In genomic region chr9:15866280-15867072, GRCm38 (mm10) we compare ENCODE assay signal across 27 mouse cellular contexts. TPM values are rescaled to one million over a fixed set of nuclear protein-coding genes. Genes with fewer than 3 reads are reported as not detected.
DNase-seq lines count a peak whose midpoint lies in the region; ATAC-seq and TF ChIP-seq lines count a peak whose summit lies in the region.
"Had no signal": no experiment of that assay in that cellular context is flagged by ENCODE, and none has a peak within 500 bp of the region (broad histone marks: within the 10 kb centered on the region; RNA-seq: fewer than 3 reads in every experiment).

No protein-coding gene starts in this region.

- no peaks in the 10 kb centered on the region for H3K36me3 ChIP-seq in forebrain, embryonic 14.5 days (ENCODE audit: control insufficient read depth, insufficient read depth, low read length)
- H3K36me3 ChIP-seq in forebrain, embryonic 16.5 days (ENCODE audit: control insufficient read depth, insufficient read depth): no peaks in the 10 kb centered on the region
- H3K36me3 ChIP-seq in midbrain, postnatal 0 days (ENCODE audit: insufficient read depth, low read length): no peaks in the 10 kb centered on the region
- H3K36me3 ChIP-seq in midbrain, embryonic 16.5 days (ENCODE audit: control insufficient read depth, insufficient read depth, low read length): no peaks in the 10 kb centered on the region
- no peaks in the 10 kb centered on the region for H3K36me3 ChIP-seq in hindbrain, embryonic 16.5 days (ENCODE audit: control insufficient read depth, insufficient read depth, low read length)
- no peaks in the 10 kb centered on the region for H3K36me3 ChIP-seq in neural tube, embryonic 14.5 days (ENCODE audit: control insufficient read depth, insufficient read depth, low read length)
- H3K36me3 ChIP-seq: forebrain, embryonic 15.5 days had no signal

- no peak overlapping the region for H3K4me3 ChIP-seq in forebrain, embryonic 14.5 days (ENCODE audit: low read depth, low read length)
- H3K4me3 ChIP-seq in forebrain, embryonic 16.5 days (replicated peaks; ENCODE audit: low read length): no peak overlapping the region
- no peak overlapping the region for H3K4me3 ChIP-seq in midbrain, postnatal 0 days (ENCODE audit: low read depth, low read length)
- H3K4me3 ChIP-seq in midbrain, embryonic 16.5 days (ENCODE audit: low read depth, low read length): no peak overlapping the region
- no peak overlapping the region for H3K4me3 ChIP-seq in hindbrain, embryonic 16.5 days (ENCODE audit: low read length)
- no peak overlapping the region for H3K4me3 ChIP-seq in neural tube, embryonic 14.5 days (ENCODE audit: low read depth, low read length)
- H3K4me3 ChIP-seq: forebrain, embryonic 15.5 days; gastrocnemius, adult 2 months; heart, adult 2 months had no signal

- peak; percentile 33 for DNase-seq in forebrain, embryonic 14.5 days (ENCODE audit: low spot score)
- DNase-seq in midbrain, postnatal 0 days (ENCODE audit: low spot score): peak; percentile 76
- DNase-seq in gastrocnemius, postnatal 4 days (ENCODE audit: low spot score in 2 of 2): no peak
- no peak for DNase-seq in urinary bladder, adult 18-20 months (ENCODE audit: low spot score in 2 of 2)
- DNase-seq: cerebellum, adult 9-10 months; gastrocnemius, adult 2 months; heart, adult 2 months; heart, postnatal 36 days; lung, adult 2 months; midbrain, embryonic 14.5 days; spleen, adult 18-20 months; thymus, postnatal 36 days had no signal

- no peak for ATAC-seq in forebrain, embryonic 14.5 days
- no peak for ATAC-seq in forebrain, embryonic 16.5 days
- ATAC-seq in midbrain, postnatal 0 days (ENCODE audit: low FRiP score): no peak
- no peak for ATAC-seq in midbrain, embryonic 16.5 days
- ATAC-seq in hindbrain, embryonic 16.5 days: peak; percentile 89
- peak; percentile 91 for ATAC-seq in neural tube, embryonic 14.5 days (ENCODE audit: low read depth)
- ATAC-seq: forebrain, embryonic 15.5 days; intestine, postnatal 0 days had no signal

- H3K27me3 ChIP-seq in forebrain, embryonic 14.5 days (replicated peaks; ENCODE audit: control insufficient read depth, insufficient read depth, low read length): no peaks in the 10 kb centered on the region
- no peaks in the 10 kb centered on the region for H3K27me3 ChIP-seq in forebrain, embryonic 16.5 days (replicated peaks; ENCODE audit: control insufficient read depth, insufficient read depth, low read length)
- no peaks in the 10 kb centered on the region for H3K27me3 ChIP-seq in midbrain, postnatal 0 days (ENCODE audit: insufficient read depth, low read length)
- no peaks in the 10 kb centered on the region for H3K27me3 ChIP-seq in midbrain, embryonic 16.5 days (ENCODE audit: control insufficient read depth, insufficient read depth, low read depth, low read length)
- H3K27me3 ChIP-seq in hindbrain, embryonic 16.5 days (replicated peaks; ENCODE audit: control insufficient read depth, insufficient read depth, low read length): no peaks in the 10 kb centered on the region
- no peaks in the 10 kb centered on the region for H3K27me3 ChIP-seq in neural tube, embryonic 14.5 days (ENCODE audit: control insufficient read depth, insufficient read depth, low read length)
- H3K27me3 ChIP-seq: forebrain, embryonic 15.5 days had no signal

- no peak overlapping the region for H3K9ac ChIP-seq in forebrain, embryonic 14.5 days (ENCODE audit: low read length)
- no peak overlapping the region for H3K9ac ChIP-seq in forebrain, embryonic 16.5 days (replicated peaks; ENCODE audit: low read depth, low read length)
- no peak overlapping the region for H3K9ac ChIP-seq in midbrain, postnatal 0 days (replicated peaks; ENCODE audit: low read length, poor library complexity, severe bottlenecking)
- H3K9ac ChIP-seq in midbrain, embryonic 16.5 days (ENCODE audit: low read depth, low read length): no peak overlapping the region
- H3K9ac ChIP-seq in hindbrain, embryonic 16.5 days (ENCODE audit: low read depth, low read length): no peak overlapping the region
- H3K9ac ChIP-seq in neural tube, embryonic 14.5 days (replicated peaks; ENCODE audit: low read depth, low read length): no peak overlapping the region
- H3K9ac ChIP-seq: forebrain, embryonic 15.5 days had no signal

- H3K9me3 ChIP-seq in forebrain, embryonic 14.5 days (replicated peaks; ENCODE audit: control insufficient read depth, low read length): no peaks in the 10 kb centered on the region
- H3K9me3 ChIP-seq in forebrain, embryonic 16.5 days (ENCODE audit: control insufficient read depth, low read length): no peaks in the 10 kb centered on the region
- H3K9me3 ChIP-seq in midbrain, postnatal 0 days (ENCODE audit: low read length): no peaks in the 10 kb centered on the region
- H3K9me3 ChIP-seq in midbrain, embryonic 16.5 days (replicated peaks; ENCODE audit: control insufficient read depth, low read length, poor library complexity, severe bottlenecking): no peaks in the 10 kb centered on the region
- no peaks in the 10 kb centered on the region for H3K9me3 ChIP-seq in hindbrain, embryonic 16.5 days (ENCODE audit: control insufficient read depth, low read length)
- H3K9me3 ChIP-seq in neural tube, embryonic 14.5 days (ENCODE audit: control insufficient read depth, low read length): no peaks in the 10 kb centered on the region
- H3K9me3 ChIP-seq: forebrain, embryonic 15.5 days had no signal

- H3K27ac ChIP-seq in forebrain, embryonic 14.5 days (ENCODE audit: low read depth, low read length): no peak overlapping the region
- H3K27ac ChIP-seq in forebrain, embryonic 16.5 days (ENCODE audit: low read length): no peak overlapping the region
- no peak overlapping the region for H3K27ac ChIP-seq in midbrain, postnatal 0 days (ENCODE audit: low read depth, low read length)
- H3K27ac ChIP-seq in midbrain, embryonic 16.5 days (ENCODE audit: low read length): no peak overlapping the region
- H3K27ac ChIP-seq in hindbrain, embryonic 16.5 days (ENCODE audit: low read depth, low read length): no peak overlapping the region
- no peak overlapping the region for H3K27ac ChIP-seq in neural tube, embryonic 14.5 days (ENCODE audit: low read depth, low read length)
- H3K27ac ChIP-seq: forebrain, embryonic 15.5 days; gastrocnemius, adult 2 months; heart, adult 2 months; kidney, postnatal 0 days had no signal

- no peak overlapping the region for H3K4me2 ChIP-seq in forebrain, embryonic 14.5 days (ENCODE audit: low read length)
- no peak overlapping the region for H3K4me2 ChIP-seq in forebrain, embryonic 16.5 days (ENCODE audit: low read length)
- no peak overlapping the region for H3K4me2 ChIP-seq in midbrain, postnatal 0 days (ENCODE audit: low read depth, low read length, poor library complexity, severe bottlenecking)
- H3K4me2 ChIP-seq in midbrain, embryonic 16.5 days (ENCODE audit: low read length): no peak overlapping the region
- no peak overlapping the region for H3K4me2 ChIP-seq in hindbrain, embryonic 16.5 days (ENCODE audit: low read length)
- no peak overlapping the region for H3K4me2 ChIP-seq in neural tube, embryonic 14.5 days (ENCODE audit: low read depth, low read length)
- H3K4me2 ChIP-seq: forebrain, embryonic 15.5 days; liver, embryonic 11.5 days had no signal

- 59% methylated on average over 10 of the region's 10 CpGs for WGBS in forebrain, embryonic 14.5 days
- WGBS in forebrain, embryonic 16.5 days: 59% methylated on average over 10 of the region's 10 CpGs
- 71% methylated on average over 10 of the region's 10 CpGs for WGBS in midbrain, postnatal 0 days
- 70% methylated on average over 10 of the region's 10 CpGs for WGBS in midbrain, embryonic 16.5 days
- WGBS in hindbrain, embryonic 16.5 days: 57% methylated on average over 10 of the region's 10 CpGs
- 47% methylated on average over 10 of the region's 10 CpGs for WGBS in neural tube, embryonic 14.5 days

- no peak for TF ChIP-seq CTCF in midbrain, postnatal 0 days (IDR thresholded peaks at IDR 0.05)

- no peaks in the 10 kb centered on the region for H3K4me1 ChIP-seq in forebrain, embryonic 14.5 days (ENCODE audit: control insufficient read depth, insufficient read depth, low read length)
- peaks cover 5% of the 10 kb centered on the region; the same call in 1 of the 2 replicates for H3K4me1 ChIP-seq in forebrain, embryonic 16.5 days (replicated peaks; ENCODE audit: control insufficient read depth, insufficient read depth, low read length)
- no peaks in the 10 kb centered on the region for H3K4me1 ChIP-seq in midbrain, postnatal 0 days (ENCODE audit: insufficient read depth, low read length)
- no peaks in the 10 kb centered on the region for H3K4me1 ChIP-seq in midbrain, embryonic 16.5 days (ENCODE audit: control insufficient read depth, insufficient read depth, low read length)
- no peaks in the 10 kb centered on the region for H3K4me1 ChIP-seq in hindbrain, embryonic 16.5 days (ENCODE audit: control insufficient read depth, insufficient read depth, low read depth, low read length)
- no peaks in the 10 kb centered on the region for H3K4me1 ChIP-seq in neural tube, embryonic 14.5 days (ENCODE audit: control insufficient read depth, insufficient read depth, low read length)
- H3K4me1 ChIP-seq: megakaryocyte, embryonic 14.5 days had no signal

RNA-seq across cellular contexts. Expression of gene Mtnr1b, which starts 7.9 kb away (rescaled TPM):
- not detected in 2 replicates for polyA plus RNA-seq in forebrain, embryonic 14.5 days (2014; fragmentation: Nextera tagmentation; extraction: Ambion mirVana)
- polyA plus RNA-seq in forebrain, embryonic 16.5 days (2015; fragmentation: Nextera tagmentation; extraction: Ambion mirVana): not detected in 2 replicates
- total RNA-seq in midbrain, postnatal 0 days (2014; rRNA removed): 1.0 TPM in 1 of 2 replicates, not detected in the other
- polyA plus RNA-seq in midbrain, postnatal 0 days (2015; fragmentation: Nextera tagmentation; extraction: Ambion mirVana): not detected in 2 replicates
- not detected in 2 replicates for polyA plus RNA-seq in midbrain, embryonic 16.5 days (2015; fragmentation: Nextera tagmentation; extraction: Ambion mirVana)
- not detected in 2 replicates for polyA plus RNA-seq in hindbrain, embryonic 16.5 days (2015; fragmentation: Nextera tagmentation; extraction: Ambion mirVana)
- polyA plus RNA-seq in neural tube, embryonic 14.5 days (2014; fragmentation: Nextera tagmentation; extraction: Ambion mirVana): not detected in 2 replicates
- total RNA-seq in gastrocnemius, postnatal 4 days (2021): not detected
- total RNA-seq: adrenal gland, postnatal 4 days; gastrocnemius, adult 2 months; heart, adult 2 months; heart, postnatal 36 days; layer of hippocampus, postnatal 14 days; left cerebral cortex, postnatal 10 days had no signal
- polyA plus RNA-seq: C2C12; cortical plate, adult 2 months; forebrain, embryonic 15.5 days; heart, adult 2 months; heart, embryonic 14.5 days; intestine, postnatal 0 days; kidney, postnatal 0 days; liver, embryonic 11.5 days; lung, adult 2 months; midbrain, embryonic 14.5 days had no signal

Comparison
In these comparisons a context has a peak if more than half of its experiments do, and no peak if none do; other contexts are left out.
1. ATAC-seq: peak in hindbrain, embryonic 16.5 days (single experiment) and neural tube, embryonic 14.5 days (single experiment); none in forebrain, embryonic 14.5 days (single experiment), forebrain, embryonic 16.5 days (single experiment), midbrain, postnatal 0 days (single experiment) and midbrain, embryonic 16.5 days (single experiment).
2. DNase-seq: peak in forebrain, embryonic 14.5 days (single experiment) and midbrain, postnatal 0 days (single experiment); none in gastrocnemius, postnatal 4 days (0 of 2) and urinary bladder, adult 18-20 months (0 of 2).